Mouse (Mus musculus): ENCODE results near the gene Sval1.
A peak's percentile ranks its signal among the peaks of the same experiment; 100 is the strongest.

Sval1 gene

DNA sequence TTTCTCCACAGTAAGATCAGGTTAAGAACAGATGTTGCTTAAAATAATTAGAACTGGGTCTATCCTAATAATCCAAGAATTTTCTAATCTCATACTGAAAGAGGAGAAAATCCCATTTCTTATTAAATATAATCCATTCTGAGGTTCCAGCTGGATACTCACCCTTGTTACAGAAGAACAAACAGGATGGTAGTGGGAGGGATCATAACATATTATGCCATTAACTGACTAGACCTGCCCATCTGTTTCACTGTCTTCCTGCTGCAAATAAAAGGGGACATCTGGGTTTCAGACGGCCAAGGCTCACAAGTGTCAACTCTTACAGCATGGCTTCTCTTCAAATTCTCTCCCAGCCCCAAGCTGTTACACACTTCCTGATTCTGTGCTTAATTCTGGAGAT lies at the start of gene Sval1:
Sval1 (plus strand) TSS at position 301 of the 400 bp plus-strand sequence.
- DNase-seq, result no peak

DNA sequence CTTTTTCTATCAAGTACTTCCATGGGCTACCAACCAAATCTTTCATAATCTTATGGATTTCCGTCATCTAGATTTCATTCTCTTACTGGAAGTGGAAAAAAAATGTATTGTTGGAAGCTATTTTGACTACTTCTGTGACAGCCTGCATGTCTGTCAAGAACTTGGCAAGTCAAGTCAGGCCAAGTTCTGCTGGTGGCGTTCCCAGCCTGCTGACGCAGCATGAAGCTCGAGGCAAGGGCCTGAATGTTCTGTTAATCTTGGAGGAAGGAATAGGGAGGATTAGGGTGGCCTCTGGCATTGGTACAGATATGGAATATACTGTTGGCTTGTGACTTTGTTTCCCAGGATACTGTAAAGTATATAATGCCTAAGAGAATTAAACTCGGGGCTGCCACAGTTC lies 39.8 kb upstream of the Sval1 start:
- peak; percentile 0 for DNase-seq

DNA sequence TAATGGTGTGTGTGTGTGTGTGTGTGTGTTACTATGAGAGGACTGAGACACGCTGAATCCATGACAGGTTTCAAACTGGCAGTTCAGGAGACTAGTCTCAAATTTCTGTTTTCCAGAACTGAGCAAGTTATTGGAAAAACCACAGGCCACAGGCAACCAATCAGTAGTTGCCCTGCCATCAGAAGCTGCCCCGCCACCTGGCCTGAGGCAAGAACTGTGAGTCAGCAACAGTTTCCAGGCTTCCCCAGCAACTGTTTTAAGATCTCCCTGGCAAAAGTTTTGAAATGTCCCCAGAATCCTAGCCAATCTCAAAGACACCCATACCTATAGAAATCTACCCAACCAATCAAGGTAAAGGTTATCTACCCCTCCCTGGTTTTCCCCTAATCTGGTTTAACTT lies 36.5 kb upstream of the Sval1 start:
- DNase-seq, result no peak

DNA sequence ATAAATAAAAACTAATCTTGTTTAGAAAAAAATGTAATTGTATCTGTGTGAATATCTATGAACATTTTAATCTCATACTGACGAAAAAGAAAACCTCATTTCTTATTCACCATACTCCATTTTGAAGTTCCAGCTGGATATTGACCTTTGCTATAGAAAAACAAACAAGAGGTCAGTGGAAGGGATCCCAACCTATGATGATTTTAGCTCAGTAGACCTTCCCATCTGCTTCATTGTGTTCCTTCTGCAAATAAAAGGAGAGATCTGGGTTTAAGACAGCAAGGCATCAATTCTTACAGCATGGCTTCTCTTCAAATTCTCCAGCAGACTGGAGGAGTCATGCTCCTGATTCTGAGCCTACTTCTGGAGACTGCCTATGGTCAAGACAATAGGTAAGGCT lies 16.4 kb downstream of the Sval1 start, which contains the start of gene Sval3:
Sval3 (plus strand) TSS at position 301 of the 400 bp plus-strand sequence.
- DNase-seq, result no peak

All from right cerebral cortex, adult 18-20 months (tissue).